Mouse (Mus musculus) embryonic facial prominence, embryonic 11.5 days (tissue): ENCODE data around the gene Ifi205. TPM values are rescaled to one million over a fixed set of nuclear protein-coding genes. Genes with fewer than 3 reads are reported as not detected.
"Not testable (repeated sequence)": the region's sequence is repeated elsewhere in the genome, so short reads cannot be mapped to it uniquely, and the experiment has no call there.

Source experiments
- ATAC-seq: fragments of 200-750 bp; cut with Nextera tagmentation; replicated peaks from 2 replicates; pipeline ENCODE4 v1.8.0; 2017; ENCODE audit warnings: low read depth; ENCODE audit not compliant: insufficient number of reproducible peaks, low FRiP score, low TSS enrichment
- DNase-seq: peaks from one replicate; pipeline ENCODE4 v3.0.0-alpha.2; 2015; ENCODE audit warnings: low spot score
- H3K27ac ChIP-seq: fragments of 300-500 bp; sonication (generic); replicated peaks from 2 replicates; pipeline ENCODE4 v1.5.1; 2014; ENCODE audit warnings: mild to moderate bottlenecking, low read depth, low read length, control low read depth
- H3K27me3 ChIP-seq: fragments of 300-500 bp; sonication (generic); 2 replicates; pipeline ENCODE4 v1.6.1; 2014; ENCODE audit warnings: mild to moderate bottlenecking, low read length, moderate library complexity, mixed read lengths; ENCODE audit not compliant: control insufficient read depth, insufficient read depth
- H3K36me3 ChIP-seq: fragments of 300-500 bp; sonication (generic); replicated peaks from 2 replicates; pipeline ENCODE4 v1.6.1; 2014; ENCODE audit warnings: low read depth, mild to moderate bottlenecking, low read length, moderate library complexity, mixed read lengths; ENCODE audit not compliant: control insufficient read depth, insufficient read depth
- H3K4me1 ChIP-seq: fragments of 300-500 bp; sonication (generic); 2 replicates; pipeline ENCODE4 v1.6.1; 2014; ENCODE audit warnings: low read length, mixed read lengths; ENCODE audit not compliant: control insufficient read depth, insufficient read depth
- H3K4me2 ChIP-seq: fragments of 300-500 bp; sonication (generic); 2 replicates; pipeline ENCODE4 v1.6.1; 2014; ENCODE audit warnings: low read depth, mild to moderate bottlenecking, control low read depth, low read length, moderate library complexity
- H3K4me3 ChIP-seq: fragments of 300-500 bp; sonication (generic); 2 replicates; pipeline ENCODE4 v1.5.1; 2014; ENCODE audit warnings: low read depth, low read length, control low read depth
- H3K9ac ChIP-seq: fragments of 300-500 bp; sonication (generic); replicated peaks from 2 replicates; pipeline ENCODE4 v1.6.1; 2014; ENCODE audit warnings: mild to moderate bottlenecking, control low read depth, low read length
- H3K9me3 ChIP-seq: fragments of 300-500 bp; sonication (generic); replicated peaks from 2 replicates; pipeline ENCODE4 v1.6.1; 2016; ENCODE audit warnings: mild to moderate bottlenecking, low read length, inconsistent platforms, mixed read lengths; ENCODE audit not compliant: control insufficient read depth
- WGBS: fragments of 180-500 bp; shearing (Covaris S2); extraction: QIAGEN DNeasy Blood & Tissue Kit; methylation state at CpG from one replicate; pipeline ENCODE4 v1.1.7; 2014; 5-methylcytosine and 5-hydroxymethylcytosine counted together
- polyA plus RNA-seq: library from polyadenylated mRNA; unstranded; fragments of >200 nt; fragmentation: Nextera tagmentation; extraction: Ambion mirVana; gene quantifications from 2 replicates; pipeline ENCODE4 v1.2.1, GENCODE M21; 2014

Ifi205 gene
- polyA plus RNA-seq, 1 experiment from 2014 or later, result not detected

DNA sequence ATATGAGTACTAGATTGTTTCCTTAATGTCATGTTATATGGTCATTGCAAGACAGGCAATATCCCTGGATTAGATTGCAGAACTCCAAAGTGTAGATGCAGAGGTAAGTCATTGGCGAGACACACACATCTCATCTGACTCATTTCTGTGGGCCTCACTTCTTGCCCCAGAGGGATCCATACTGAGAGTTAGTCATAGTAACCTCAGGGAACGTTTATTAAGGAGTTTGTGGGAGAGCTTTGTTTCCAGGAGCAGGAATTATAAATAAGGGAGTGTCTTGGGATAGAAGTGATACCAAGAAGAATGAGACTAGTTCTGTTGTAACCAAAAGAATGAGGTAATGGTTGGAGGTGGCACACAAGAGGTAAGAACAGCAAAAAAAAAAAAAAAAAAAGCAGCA, 17.3 kb upstream of the Ifi205 start, which contains the start of gene Olfr432:
Gene Olfr432 (plus strand): TSS at position 313 of the 400 bp plus-strand sequence.
- H3K36me3 ChIP-seq, result no peaks in the 10 kb centered on the region
- H3K4me2 ChIP-seq, result no peak within 1 kb of the TSS
- DNase-seq, result no peak
- ATAC-seq, result no peak
- H3K9ac ChIP-seq, result no peak within 1 kb of the TSS
- WGBS, result 77% methylated on average over 2 of the region's 2 CpGs
- no peaks in the 10 kb centered on the region for H3K9me3 ChIP-seq
- H3K27ac ChIP-seq, result no peak within 1 kb of the TSS
- H3K4me3 ChIP-seq, result no peak within 1 kb of the TSS
- no peaks in the 10 kb centered on the region for H3K27me3 ChIP-seq
- no peaks in the 10 kb centered on the region for H3K4me1 ChIP-seq

DNA sequence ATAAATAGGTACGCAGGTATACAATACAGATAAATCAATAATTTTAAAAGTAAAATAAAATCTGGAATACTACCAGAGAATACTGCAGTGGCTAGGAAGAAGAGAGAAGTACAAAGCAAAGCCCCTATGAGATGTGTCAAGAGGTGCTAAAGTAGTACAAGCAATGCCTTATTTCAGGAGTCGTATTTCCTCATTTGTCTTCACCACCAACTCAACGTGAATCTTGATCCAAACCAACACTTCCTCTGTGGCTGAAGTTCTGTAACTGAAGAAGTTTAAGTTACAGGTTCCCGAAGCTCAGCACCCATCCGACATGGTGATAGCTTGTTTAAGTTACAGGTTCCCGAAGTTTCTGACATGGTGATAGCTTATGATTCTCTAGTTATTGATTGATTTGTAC, 16.6 kb upstream of the Ifi205 start:
- not testable (repeated sequence) for H3K9me3 ChIP-seq, H3K4me2 ChIP-seq, H3K27ac ChIP-seq, H3K4me1 ChIP-seq, H3K36me3 ChIP-seq, H3K27me3 ChIP-seq, H3K9ac ChIP-seq, ATAC-seq, DNase-seq, H3K4me3 ChIP-seq
- 83% methylated on average over 6 of the region's 6 CpGs for WGBS

DNA sequence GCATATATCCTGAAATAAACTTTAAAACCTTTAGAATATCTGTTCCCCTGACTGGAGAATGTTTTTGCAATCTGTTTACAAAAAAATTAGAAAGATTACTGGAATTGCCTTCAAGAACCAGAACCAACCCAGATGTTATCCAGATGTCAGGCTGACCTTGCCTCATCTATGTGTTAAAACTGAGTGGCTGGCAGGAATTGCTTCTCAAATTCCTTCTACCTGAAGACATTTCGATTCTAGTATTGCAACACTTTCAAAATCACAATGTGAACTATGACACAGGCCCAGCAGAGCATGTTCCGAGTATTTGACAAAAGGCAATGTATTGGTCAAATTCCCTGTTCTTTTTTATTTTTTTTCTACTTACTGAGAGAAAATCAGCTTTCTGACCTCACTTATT, 12.8 kb upstream of the Ifi205 start:
- H3K36me3 ChIP-seq, result no peaks in the 10 kb centered on the region
- H3K9ac ChIP-seq, result no peak overlapping the region
- no peak overlapping the region for H3K27ac ChIP-seq
- DNase-seq, result no peak
- H3K4me1 ChIP-seq, result no peaks in the 10 kb centered on the region
- no peaks in the 10 kb centered on the region for H3K9me3 ChIP-seq
- H3K27me3 ChIP-seq, result no peaks in the 10 kb centered on the region
- ATAC-seq, result no peak
- no peak overlapping the region for H3K4me3 ChIP-seq
- WGBS, result 49% methylated on average over 2 of the region's 2 CpGs
- H3K4me2 ChIP-seq, result no peak overlapping the region

DNA sequence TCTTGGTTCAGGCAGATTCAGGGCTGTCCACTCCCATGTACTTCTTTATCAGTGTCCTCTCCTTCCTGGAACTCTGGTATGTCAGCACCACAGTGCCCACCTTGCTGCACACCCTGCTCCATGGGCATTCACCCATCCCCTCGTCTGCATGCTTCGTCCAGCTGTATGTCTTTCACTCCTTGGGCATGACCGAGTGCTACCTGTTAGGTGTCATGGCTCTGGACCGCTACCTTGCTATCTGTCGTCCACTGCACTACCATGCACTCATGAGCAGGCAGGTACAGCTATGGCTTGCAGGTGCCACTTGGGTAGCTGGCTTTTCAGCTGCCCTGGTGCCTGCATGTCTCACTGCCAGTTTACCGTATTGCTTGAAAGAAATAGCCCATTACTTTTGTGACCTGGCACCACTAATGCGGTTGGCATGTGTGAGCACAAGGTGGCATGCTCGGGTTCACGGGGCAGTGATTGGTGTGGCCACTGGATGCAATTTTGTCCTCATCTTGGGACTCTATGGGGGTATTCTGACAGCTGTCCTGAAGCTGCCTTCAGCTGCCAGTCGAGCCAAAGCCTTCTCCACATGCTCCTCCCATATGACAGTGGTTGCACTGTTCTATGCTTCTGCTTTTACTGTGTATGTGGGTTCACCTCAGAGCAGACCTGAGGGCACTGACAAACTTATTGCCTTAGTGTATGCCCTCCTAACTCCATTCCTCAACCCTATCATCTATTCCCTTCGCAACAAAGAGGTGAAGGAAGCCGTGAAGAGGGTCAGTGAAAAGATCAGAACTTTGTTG, 10.7 kb upstream of the Ifi205 start:
- H3K9ac ChIP-seq, H3K27me3 ChIP-seq, DNase-seq, H3K4me3 ChIP-seq, H3K36me3 ChIP-seq, H3K9me3 ChIP-seq, H3K4me2 ChIP-seq, H3K27ac ChIP-seq, H3K4me1 ChIP-seq: not testable (repeated sequence)
- ATAC-seq, result 0 out of 2 replicates have a peak, but pooled peaks have one; percentile 44
- 84% methylated on average over 12 of the region's 12 CpGs for whole genome bisulfite sequencing

DNA sequence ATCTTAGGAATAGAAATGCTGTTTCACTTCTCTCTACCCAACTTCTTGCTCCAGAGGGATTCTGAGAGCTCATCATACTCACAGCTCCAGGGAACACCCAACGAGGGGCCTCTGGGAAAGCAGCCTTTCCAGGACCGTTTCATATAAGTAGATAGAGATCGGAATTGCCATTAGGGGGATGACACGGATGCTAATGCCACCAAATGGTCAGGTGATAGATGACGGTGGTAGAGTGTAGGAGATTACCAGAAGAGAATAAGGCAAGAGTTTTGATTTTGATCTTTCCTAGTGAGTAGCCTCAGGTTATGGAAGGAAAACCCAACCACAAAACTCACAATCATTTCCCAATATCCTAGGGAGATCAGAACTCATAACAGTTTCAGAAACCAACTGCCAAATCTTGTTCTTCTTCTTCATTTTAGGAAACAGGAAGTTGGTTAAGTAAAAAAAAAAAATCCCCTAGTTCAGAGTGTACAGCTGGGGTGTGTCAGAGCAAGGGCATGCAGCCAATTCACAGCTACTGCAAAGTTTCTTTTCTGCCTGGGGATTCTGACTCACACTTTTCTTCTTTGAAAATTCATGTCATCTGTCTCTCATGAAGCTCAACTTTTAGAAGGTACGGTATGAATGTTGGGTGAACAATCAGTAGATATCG, 9.0 kb upstream of the Ifi205 start, which contains the start of gene Olfr433:
Gene Olfr433 (plus strand): TSS at position 183 of the 655 bp plus-strand sequence.
- H3K27me3 ChIP-seq, result no peaks in the 10 kb centered on the region
- H3K4me3 ChIP-seq, result no peak within 1 kb of the TSS
- no peaks in the 10 kb centered on the region for H3K4me1 ChIP-seq
- H3K36me3 ChIP-seq, result no peaks in the 10 kb centered on the region
- WGBS, result 86% methylated on average over 7 of the region's 7 CpGs
- no peaks in the 10 kb centered on the region for H3K9me3 ChIP-seq
- DNase-seq, result no peak
- no peak within 1 kb of the TSS for H3K27ac ChIP-seq
- ATAC-seq, result no peak
- no peak within 1 kb of the TSS for H3K4me2 ChIP-seq
- no peak within 1 kb of the TSS for H3K9ac ChIP-seq

DNA sequence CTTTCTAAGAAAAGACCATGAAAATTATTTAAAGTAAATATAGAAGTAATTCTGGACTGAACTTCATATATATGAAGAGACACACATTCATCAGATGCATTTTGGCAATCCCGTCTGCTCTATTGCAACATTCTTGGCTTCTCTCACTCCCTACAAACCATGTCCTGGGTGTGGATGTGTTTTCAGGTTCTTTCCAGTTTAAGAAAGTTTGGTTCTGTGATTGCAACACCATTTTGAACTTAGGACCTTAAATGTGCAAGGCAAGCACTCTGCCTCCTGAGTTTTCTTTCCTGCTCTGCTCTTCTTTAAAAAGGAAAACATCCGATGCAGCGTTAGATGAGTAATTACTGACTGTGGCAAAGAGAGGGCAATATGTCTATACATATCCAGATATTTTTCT, 6.9 kb upstream of the Ifi205 start:
- WGBS, result 91% methylated on average over 3 of the region's 3 CpGs
- DNase-seq (no peak), ATAC-seq (no peak)
- Histone ChIP-seq H3K36me3 (no peaks in the 10 kb centered on the region), H3K27ac (no peak overlapping the region), H3K4me3 (no peak overlapping the region), H3K9me3 (no peaks in the 10 kb centered on the region), H3K9ac (no peak overlapping the region), H3K27me3 (no peaks in the 10 kb centered on the region), H3K4me2 (no peak overlapping the region), H3K4me1 (no peaks in the 10 kb centered on the region)

DNA sequence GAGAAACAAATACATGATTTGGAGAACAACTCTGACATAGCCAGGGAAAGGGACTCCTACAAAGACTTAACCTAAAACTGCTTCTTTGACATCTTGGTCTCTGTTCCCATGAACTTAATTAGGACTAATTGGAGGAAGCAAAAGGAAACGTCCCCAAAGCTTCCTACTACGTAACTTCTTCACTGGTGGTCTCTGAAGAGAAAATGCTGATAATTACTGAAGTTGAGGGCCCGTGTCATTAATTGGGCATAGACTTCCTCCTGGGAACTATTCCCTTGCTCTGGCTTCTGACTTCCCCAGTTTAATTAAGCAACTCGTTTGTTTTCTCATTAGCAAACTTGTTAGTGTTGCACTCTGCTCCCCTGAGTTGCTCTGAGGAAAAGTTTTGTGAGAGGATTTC, 4.2 kb upstream of the Ifi205 start:
- WGBS, result 48% methylated on average over 4 of the region's 4 CpGs
- H3K4me2 ChIP-seq, result no peak overlapping the region
- ATAC-seq (no peak), DNase-seq (no peak)
- no peak overlapping the region for H3K9ac ChIP-seq
- H3K4me3 ChIP-seq, result no peak overlapping the region
- H3K9me3 ChIP-seq, result no peaks in the 10 kb centered on the region
- H3K27me3 ChIP-seq, result no peaks in the 10 kb centered on the region
- no peak overlapping the region for H3K27ac ChIP-seq
- no peaks in the 10 kb centered on the region for H3K4me1 ChIP-seq
- no peaks in the 10 kb centered on the region for H3K36me3 ChIP-seq

DNA sequence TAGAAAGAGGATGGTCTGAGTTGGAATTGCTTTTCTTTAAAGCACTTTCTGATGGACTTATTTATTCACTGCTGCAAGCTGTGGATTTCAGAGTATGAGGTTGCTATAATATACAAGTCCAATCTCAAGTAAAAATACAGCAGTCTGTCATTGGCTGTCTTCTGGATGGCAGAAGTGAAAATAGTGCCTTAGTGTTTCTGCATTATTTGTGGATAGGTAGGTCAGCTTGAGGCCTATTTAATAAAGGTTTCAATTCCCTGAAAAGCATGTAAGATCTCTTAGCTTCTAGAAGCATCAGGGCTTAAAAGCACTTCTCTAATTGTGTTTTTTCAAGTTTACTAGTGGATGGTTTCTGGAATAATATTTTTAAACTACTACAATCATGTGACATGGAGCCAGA, 24.6 kb downstream of the Ifi205 start:
- not testable (repeated sequence) for ATAC-seq, H3K9me3 ChIP-seq, H3K27ac ChIP-seq, H3K4me1 ChIP-seq, DNase-seq, H3K4me3 ChIP-seq, H3K9ac ChIP-seq, H3K4me2 ChIP-seq, H3K36me3 ChIP-seq, H3K27me3 ChIP-seq
